Mouse (Mus musculus) left cerebral cortex, adult 2 months (tissue): Measurements from ENCODE around the gene Dcbld2. TPM values are rescaled to one million over a fixed set of nuclear protein-coding genes. Genes with fewer than 3 reads are reported as not detected.

Source experiments
- DNase-seq, 2 experiments: peaks; one replicate each; pipeline ENCODE4 v3.0.0; 2021 to 2022; ENCODE audit warnings: low spot score in 2 of 2, mixed read lengths in 1 of 2; ENCODE audit errors: extremely low spot score in 1 of 2
- H3K27ac ChIP-seq: fragments of 200-600 bp; 2 replicates; pipeline ENCODE4 v1.8.1; 2022
- H3K4me3 ChIP-seq: fragments of 200-600 bp; 2 replicates; pipeline ENCODE4 v1.8.1; 2022
- CTCF ChIP-seq: fragments of 200-600 bp; IDR thresholded peaks from 2 replicates; pipeline ENCODE4 v1.8.1; 2022; ENCODE audit warnings: antibody characterized with exemption, mild to moderate bottlenecking, moderate library complexity
- intact Hi-C: fragments of 180-260 bp; cut with DNase I; formaldehyde crosslinking; loops from one replicate; pipeline ENCODE4 v1.15.1; 2025
- long read RNA-seq, 2 experiments: library from polyadenylated mRNA; stranded (forward); transcript quantifications; one replicate each; pipeline ENCODE4 v2.0.0; 2021; ENCODE audit warnings: borderline mapping rate in 2 of 2
- total RNA-seq, 2 experiments: library from RNA; stranded (reverse); gene quantifications; 2 replicates each; pipeline ENCODE4 v1.2.3; 2021

The Dcbld2 gene
- total RNA-seq, result 10 to 100 TPM; 26.0 to 26.5 TPM
- long read RNA-seq, experiment 1, full-length matches to known transcripts, result 21 of 43 reads
- long read RNA-seq, experiment 1, partial matches to known transcripts, result 2 of 43 reads
- long read RNA-seq, experiment 1, other reads (novel, unspliced or antisense), result 20 of 43 reads
- long read RNA-seq, experiment 2, full-length matches to known transcripts, result 26 of 46 reads
- long read RNA-seq, experiment 2, partial matches to known transcripts, result 3 of 46 reads
- long read RNA-seq, experiment 2, other reads (novel, unspliced or antisense), result 17 of 46 reads

DNA sequence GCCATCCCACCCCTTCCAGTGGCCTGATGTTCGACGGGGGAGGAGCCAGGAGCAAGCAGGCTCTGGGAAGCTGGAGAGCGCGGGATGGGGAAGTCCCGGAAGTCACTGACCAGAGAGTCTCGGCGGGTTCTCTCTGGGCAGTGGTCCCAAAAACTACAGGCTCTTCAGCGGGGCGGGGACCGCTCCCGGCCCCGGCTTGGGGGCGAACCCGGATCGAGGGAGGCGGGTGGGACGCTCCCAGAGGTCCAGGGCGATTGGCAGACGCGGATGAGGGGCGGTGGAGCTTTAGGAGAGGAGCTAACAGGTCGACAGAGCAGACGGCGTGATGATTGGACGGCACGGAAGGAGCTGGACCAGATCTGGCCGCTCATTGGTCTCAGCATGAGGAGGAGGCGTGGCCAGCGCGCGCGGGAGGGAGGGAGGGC is at the start of gene Dcbld2:
Gene Dcbld2 (plus strand): TSS at position 382 of the 425 bp plus-strand sequence.
- peak; percentile 93 to 96 for DNase-seq
- Histone ChIP-seq H3K4me3 (peak within 1 kb of the TSS; percentile 80), H3K27ac (peak within 1 kb of the TSS; percentile 80)
- no peak for TF ChIP-seq CTCF
- intact Hi-C loops, result loop anchor here (5.0 kb wide), 2 partner anchors 111 to 319 kb away; partner anchors contain the start of gene Cldnd1

DNA sequence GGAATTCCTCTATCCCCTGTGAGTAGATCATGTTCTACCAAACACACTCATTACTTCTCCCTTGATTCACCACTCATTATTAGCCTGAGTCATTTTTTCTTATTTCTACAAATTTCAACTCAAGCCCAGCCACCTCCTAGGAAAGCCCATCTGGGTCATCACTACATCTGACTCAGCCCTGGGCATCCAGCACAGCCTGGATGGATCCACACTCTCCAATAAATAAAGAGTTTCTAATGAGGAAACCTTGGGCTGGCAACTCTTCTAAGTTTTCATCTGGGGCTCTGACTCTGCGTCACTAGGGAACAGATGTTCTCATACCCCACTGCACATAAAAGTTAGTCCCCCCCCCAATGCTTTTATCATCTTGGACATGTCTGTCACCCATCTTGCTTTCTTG is 31.1 kb upstream of the Dcbld2 start:
- intact Hi-C loops, result no loop called here

GRCm38 (mm10) chr16:58377756-58378503 is 30.3 kb upstream of the Dcbld2 start:
- Histone ChIP-seq H3K27ac (no peak overlapping the region), H3K4me3 (no peak overlapping the region)
- intact Hi-C loops, result no loop called here
- DNase-seq, result no peak
- TF ChIP-seq CTCF, result no peak

More for the DNA sequence above, 31.1 kb upstream of the Dcbld2 start:
- DNase-seq, result no peak
- TF ChIP-seq CTCF, result no peak
- Histone ChIP-seq H3K4me3 (no peak overlapping the region), H3K27ac (no peak overlapping the region)

- Histone ChIP-seq H3K4me3 (no peak overlapping the region), H3K27ac (no peak overlapping the region)
- no peak for DNase-seq
- TF ChIP-seq CTCF, result no peak
- intact Hi-C loops, result no loop called here
These were observed 21.9 kb upstream of the Dcbld2 start for GRCm38 (mm10) chr16:58386241-58386757.

DNA sequence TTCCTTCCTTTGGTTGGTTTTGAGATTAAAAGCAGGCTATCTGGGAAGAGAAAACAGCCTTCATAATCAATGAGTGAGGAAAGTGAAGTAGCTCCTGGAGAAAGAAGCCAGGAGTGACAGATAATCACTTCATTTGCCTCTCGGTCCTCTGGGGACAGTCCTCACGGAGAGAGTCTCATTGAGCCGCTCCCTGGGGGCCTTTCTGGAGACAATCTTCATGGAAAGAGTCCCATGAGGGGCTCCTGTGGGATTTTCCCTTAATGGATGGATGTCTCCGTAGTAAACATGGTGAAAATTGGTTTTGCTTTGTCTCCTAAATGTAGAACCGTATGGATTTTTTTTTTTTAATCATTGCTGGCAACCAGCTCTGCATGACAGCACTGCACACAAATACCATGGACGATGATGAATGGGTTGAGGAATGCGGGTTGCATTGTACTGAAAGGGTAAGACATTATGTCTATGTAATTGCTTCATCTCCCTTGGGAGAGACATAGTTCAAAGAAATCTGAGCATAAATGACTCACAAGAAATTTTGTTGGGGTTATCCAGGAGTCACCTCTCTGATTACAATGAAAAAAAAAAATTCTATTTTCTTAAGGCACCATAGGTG is 19.0 kb upstream of the Dcbld2 start:
- intact Hi-C loops, result no loop called here
- DNase-seq, result no peak
- Histone ChIP-seq H3K27ac (no peak overlapping the region), H3K4me3 (no peak overlapping the region)
- no peak for TF ChIP-seq CTCF

GRCm38 (mm10) chr16:58393036-58393435 is 15.2 kb upstream of the Dcbld2 start:
- intact Hi-C loops, result no loop called here
- Histone ChIP-seq H3K4me3 (no peak overlapping the region), H3K27ac (no peak overlapping the region)
- no peak for TF ChIP-seq CTCF
- DNase-seq, result no peak

GRCm38 (mm10) chr16:58394156-58394555 is 14.1 kb upstream of the Dcbld2 start:
- intact Hi-C loops, result no loop called here
- no peak for TF ChIP-seq CTCF
- no peak for DNase-seq

DNA sequence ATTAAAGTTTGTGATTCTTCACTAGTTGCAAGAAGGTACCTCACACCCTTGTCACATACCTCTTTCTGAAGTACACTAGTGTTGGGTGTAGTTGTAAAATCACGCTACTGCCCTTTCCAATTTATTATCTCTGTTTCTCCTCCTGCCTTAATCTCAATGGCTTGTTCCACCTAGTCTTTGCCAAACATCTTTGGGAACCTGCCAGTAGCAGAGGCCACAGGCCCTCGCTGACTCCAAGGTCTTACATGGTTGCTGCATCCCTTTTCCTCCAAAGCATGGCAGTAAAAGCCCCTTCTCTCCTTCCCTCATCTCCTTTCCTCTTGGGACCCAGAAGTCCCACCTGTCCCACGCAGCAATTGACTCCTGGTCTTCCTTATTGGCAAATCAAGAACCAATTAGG is 9.6 kb upstream of the Dcbld2 start:
- H3K27ac ChIP-seq, result no peak overlapping the region
- no peak for DNase-seq
- no peak for TF ChIP-seq CTCF
- H3K4me3 ChIP-seq, result no peak overlapping the region
- intact Hi-C loops, result no loop called here

More at GRCm38 (mm10) chr16:58394156-58394555, 14.1 kb upstream of the Dcbld2 start:
- Histone ChIP-seq H3K4me3 (no peak overlapping the region), H3K27ac (no peak overlapping the region)

- H3K4me3 ChIP-seq, result no peak overlapping the region
- H3K27ac ChIP-seq, result no peak overlapping the region
- intact Hi-C loops, result no loop called here
- no peak for TF ChIP-seq CTCF
- no peak for DNase-seq
These were observed 7.2 kb upstream of the Dcbld2 start for GRCm38 (mm10) chr16:58401079-58401478.

DNA sequence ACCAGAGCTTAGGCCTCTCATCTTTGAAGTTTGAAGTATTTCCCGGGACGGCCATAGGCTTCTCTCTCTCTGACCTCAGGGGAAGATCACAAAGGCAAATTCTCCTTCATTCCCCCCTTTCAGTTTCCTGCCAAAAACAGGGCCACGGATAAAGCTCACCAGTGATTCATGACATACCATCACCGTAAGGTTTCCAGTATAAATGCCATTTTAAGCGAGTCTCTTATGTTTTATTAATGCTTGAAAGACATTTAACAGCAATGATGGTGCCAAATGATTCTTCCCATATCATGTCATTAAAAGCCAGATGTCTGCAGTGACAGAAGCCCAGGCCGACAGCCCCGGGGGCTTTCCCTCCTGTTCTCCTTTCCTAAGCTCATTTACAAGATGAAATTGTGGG is 3.6 kb upstream of the Dcbld2 start:
- Histone ChIP-seq H3K4me3 (no peak overlapping the region), H3K27ac (no peak overlapping the region)
- intact Hi-C loops, result loop anchor here (5.0 kb wide), 2 partner anchors 107 to 323 kb away; partner anchors contain the start of gene Cldnd1
- no peak for TF ChIP-seq CTCF
- DNase-seq, result no peak

DNA sequence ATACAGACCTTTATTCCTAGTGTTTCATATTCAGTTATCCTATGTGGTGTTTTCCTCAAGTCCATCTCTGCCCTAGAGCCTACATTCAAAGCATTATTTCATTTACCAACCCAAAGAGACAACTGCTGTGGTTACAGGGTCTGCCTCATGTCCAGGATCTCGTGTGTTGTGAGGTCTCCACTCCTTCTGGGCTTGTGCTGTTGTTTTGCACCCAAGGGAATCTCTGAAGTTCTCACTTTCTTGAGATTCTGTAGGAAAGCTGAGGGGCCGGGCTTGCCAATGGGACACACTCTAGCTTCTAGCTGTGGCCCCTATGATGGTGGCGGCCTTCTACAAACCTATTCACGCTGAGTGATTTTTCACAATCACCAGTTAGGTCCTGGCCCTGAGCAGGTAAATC is 3.0 kb upstream of the Dcbld2 start:
- intact Hi-C loops, result loop anchor here (5.0 kb wide), 2 partner anchors 108 to 322 kb away; partner anchors contain the start of gene Cldnd1
- TF ChIP-seq CTCF, result no peak
- H3K4me3 ChIP-seq, result no peak overlapping the region

More for the DNA sequence above, 3.0 kb upstream of the Dcbld2 start:
- no peak for DNase-seq
- H3K27ac ChIP-seq, result no peak overlapping the region
